Mouse (Mus musculus): Measurements from ENCODE around the gene Olfr819. TPM values are rescaled to one million over a fixed set of nuclear protein-coding genes. Genes with fewer than 3 reads are reported as not detected.
"Not testable (repeated sequence)": the region's sequence is repeated elsewhere in the genome, so short reads cannot be mapped to it uniquely, and the experiment has no call there.

Olfr819 gene
- not detected for total RNA-seq (2021)
- long read RNA-seq, experiment 1, result 0 reads
- long read RNA-seq, experiment 2, result 0 reads

GRCm38 (mm10) chr10:129967166-129967565, at the start of gene Olfr819:
TSS of gene Olfr819 (minus strand) at chr10:129967266.
- not testable (repeated sequence) for DNase-seq (ENCODE audit: low spot score in 2 of 2)

DNA sequence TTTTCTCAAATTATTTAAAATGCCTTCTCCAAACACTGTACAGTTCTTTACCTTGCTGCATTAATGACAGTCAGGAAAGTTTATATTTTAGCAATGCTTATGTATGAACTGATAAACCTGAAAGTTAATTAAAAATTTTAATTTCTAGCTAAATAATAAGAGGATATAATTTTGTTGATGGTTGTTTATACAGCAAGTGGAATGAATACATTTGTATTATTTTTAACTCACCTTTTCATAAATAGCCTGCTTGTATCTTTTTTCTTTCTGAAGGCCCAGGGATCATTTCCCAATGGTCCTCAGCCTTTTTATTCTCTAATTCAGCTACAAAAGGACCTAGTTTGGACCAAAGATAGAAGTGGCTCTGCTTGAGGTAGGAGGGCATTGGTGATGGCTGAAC, 45.3 kb upstream of the Olfr819 start, which contains the start of gene Olfr820:
TSS of gene Olfr820 (plus strand) at position 301 of the 400 bp plus-strand sequence.
- DNase-seq (ENCODE audit: low spot score in 2 of 2), result no peak

DNA sequence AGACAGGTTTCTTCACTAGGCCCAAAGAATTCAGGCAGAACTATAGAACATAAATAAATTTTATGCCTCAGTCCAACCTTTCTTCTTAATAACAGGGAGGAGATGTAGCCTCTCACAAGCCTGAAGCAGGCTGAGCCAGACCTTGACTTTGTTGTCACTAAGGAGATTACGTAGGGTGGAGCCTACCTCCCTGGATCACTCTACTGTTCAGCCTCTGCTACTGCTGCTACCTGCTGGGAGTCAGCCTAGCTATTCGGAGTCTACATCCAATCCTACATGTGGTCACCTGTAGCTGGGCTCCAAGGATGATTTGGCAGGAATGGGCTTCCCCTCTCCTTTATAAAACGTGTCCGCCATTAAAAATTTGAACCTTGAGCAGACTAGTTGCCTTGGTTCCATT, 38.3 kb upstream of the Olfr819 start:
- not testable (repeated sequence) for DNase-seq (ENCODE audit: low spot score in 2 of 2)

DNA sequence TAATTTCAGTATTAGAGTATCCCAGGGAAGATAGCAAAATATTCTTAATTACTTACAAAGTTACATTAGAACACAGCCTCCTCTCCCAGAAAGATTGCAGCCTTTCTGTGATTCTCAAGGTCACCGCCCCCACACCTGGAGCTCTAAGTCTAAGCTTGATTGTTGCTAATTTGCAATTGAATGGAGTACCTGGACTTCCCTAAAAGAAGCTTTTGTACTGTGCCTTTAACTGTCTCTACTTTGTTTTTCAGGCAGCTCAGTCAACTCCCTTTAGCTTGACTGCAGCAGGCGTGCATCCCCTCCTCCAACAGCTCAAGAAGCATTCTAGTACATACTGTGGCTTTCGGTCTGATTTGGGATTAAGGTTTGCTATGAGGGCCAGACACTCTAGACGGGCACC, 37.0 kb upstream of the Olfr819 start:
- DNase-seq (ENCODE audit: low spot score in 2 of 2), result not testable (repeated sequence)

DNA sequence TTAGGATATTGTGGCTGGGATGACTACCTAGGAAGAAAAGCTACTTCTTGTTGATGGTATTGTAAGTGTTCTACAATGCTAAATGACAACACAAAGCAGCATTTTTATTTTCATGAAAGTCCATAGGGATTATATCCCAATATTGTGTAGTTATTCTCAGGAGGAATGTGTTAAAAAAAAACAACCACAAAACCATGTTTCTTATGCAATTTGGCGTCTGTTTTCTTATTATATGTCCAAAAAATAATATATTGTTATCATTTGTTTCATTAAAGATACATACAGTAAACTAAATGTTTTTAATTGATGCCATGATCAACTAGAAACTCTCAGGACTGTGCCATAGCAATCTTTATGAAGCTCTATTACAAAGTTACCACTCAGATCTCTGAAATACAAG, 17.9 kb upstream of the Olfr819 start, which contains the start of gene Gm10310:
TSS of gene Gm10310 (minus strand) at position 101 of the 400 bp plus-strand sequence.
- DNase-seq (ENCODE audit: low spot score in 2 of 2), result not testable (repeated sequence)

GRCm38 (mm10) chr10:129981867-129982266, 14.8 kb upstream of the Olfr819 start:
- DNase-seq (ENCODE audit: low spot score in 2 of 2), result not testable (repeated sequence)

DNA sequence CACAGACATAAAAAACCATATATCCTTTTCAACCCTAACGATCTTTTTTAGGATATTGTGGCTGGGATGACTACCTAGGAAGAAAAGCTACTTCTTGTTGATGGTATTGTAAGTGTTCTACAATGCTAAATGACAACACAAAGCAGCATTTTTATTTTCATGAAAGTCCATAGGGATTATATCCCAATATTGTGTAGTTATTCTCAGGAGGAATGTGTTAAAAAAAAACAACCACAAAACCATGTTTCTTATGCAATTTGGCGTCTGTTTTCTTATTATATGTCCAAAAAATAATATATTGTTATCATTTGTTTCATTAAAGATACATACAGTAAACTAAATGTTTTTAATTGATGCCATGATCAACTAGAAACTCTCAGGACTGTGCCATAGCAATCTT, 9.0 kb upstream of the Olfr819 start, which contains the start of gene Olfr247:
TSS of gene Olfr247 (minus strand) at position 101 of the 400 bp plus-strand sequence.
- DNase-seq (ENCODE audit: low spot score in 2 of 2), result not testable (repeated sequence)

DNA sequence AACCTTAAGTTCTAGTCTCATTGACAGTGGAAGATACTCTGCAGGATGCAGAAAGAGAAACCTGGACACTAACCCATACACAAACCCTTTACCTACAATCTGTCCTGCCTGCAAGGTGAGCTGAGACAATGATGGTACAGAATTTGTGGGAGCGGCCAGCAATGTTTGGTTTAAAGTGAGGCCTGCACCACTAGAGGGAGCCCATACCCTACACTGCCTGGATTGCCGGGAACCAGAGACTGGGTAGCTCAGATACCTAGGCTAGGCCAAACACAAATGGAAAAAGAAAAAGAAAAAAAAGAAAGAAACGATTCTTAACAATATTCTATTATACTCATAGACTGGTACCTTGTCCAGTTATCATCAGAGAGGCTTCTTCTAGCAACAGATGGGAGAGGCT, 5.9 kb upstream of the Olfr819 start:
- not testable (repeated sequence) for DNase-seq (ENCODE audit: low spot score in 2 of 2)

DNA sequence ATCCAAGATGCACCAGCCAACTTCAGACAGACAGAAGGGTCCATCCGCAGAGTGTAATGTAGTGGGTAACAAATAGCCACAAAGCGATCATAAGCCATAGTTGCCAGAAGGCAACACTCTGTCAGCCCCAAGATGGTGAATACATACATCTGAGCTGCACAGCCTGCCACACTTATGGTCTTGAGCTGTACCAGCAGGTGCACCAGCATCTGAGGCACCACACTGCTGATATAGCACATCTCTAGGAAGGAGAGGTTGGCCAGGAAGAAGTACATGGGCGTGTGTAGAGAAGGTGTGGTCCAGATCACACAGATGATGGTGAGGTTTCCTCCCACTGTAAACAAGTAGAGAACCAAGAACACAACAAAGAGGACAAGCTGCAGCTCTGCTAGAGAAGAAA, 834 bp downstream of the Olfr819 start:
- DNase-seq (ENCODE audit: low spot score in 2 of 2), result not testable (repeated sequence)

DNA sequence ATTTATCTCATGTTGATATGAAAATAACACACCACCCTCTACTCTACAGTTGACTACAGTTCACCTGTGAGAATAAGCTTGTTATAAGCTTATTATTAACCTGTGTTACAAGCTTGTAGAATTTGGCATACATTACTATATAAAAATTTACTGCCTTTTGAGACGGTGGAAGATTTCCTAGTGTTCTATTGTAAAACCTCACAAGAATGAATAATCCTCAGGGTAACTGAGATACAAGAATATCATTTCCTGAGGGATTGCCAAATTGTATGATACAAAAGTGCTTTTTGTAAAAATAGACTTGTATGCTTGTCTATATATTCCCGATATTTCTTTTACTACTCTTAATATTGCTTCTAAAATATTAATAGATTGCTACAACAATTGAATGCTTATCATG, 18.1 kb downstream of the Olfr819 start, which contains the start of gene Olfr818:
TSS of gene Olfr818 (minus strand) at position 101 of the 400 bp plus-strand sequence.
- DNase-seq (ENCODE audit: low spot score in 2 of 2), result no peak

- DNase-seq (ENCODE audit: low spot score in 2 of 2), result no peak
These were observed 51.6 kb downstream of the Olfr819 start, which contains the start of gene Olfr816 for GRCm38 (mm10) chr10:129915497-129915896. TSS of gene Olfr816 (minus strand) at chr10:129915597.

Other genes with a start within 250 kb of the Olfr819 start
- gene Olfr805, start 237.9 kb downstream of the Olfr819 start, total RNA-seq (2021), result not detected
- gene Olfr806, start 225.3 kb downstream of the Olfr819 start, total RNA-seq (2021), result not detected
- not detected for gene Olfr807, start 209.5 kb downstream of the Olfr819 start, total RNA-seq (2021)
- gene Olfr808, start 201.8 kb downstream of the Olfr819 start, total RNA-seq (2021), result not detected
- not detected for gene Olfr809, start 192.6 kb downstream of the Olfr819 start, total RNA-seq (2021)
- gene Olfr810, start 172.3 kb downstream of the Olfr819 start, total RNA-seq (2021), result not detected
- gene Olfr811, start 162.9 kb downstream of the Olfr819 start, total RNA-seq (2021), result not detected
- gene Olfr812, start 121.2 kb downstream of the Olfr819 start, total RNA-seq (2021), result not detected
- gene Olfr813, start 111.9 kb downstream of the Olfr819 start, total RNA-seq (2021), result not detected
- not detected for gene Olfr814, start 87.4 kb downstream of the Olfr819 start, total RNA-seq (2021)
- not detected for gene Olfr815, start 61.4 kb downstream of the Olfr819 start, total RNA-seq (2021)
- not detected for gene Olfr816, start 51.7 kb downstream of the Olfr819 start, total RNA-seq (2021)
- not detected for gene Olfr818, start 18.2 kb downstream of the Olfr819 start, total RNA-seq (2021)
- not detected for gene Olfr247, start 8.9 kb upstream of the Olfr819 start, total RNA-seq (2021)
- not detected for gene Gm10310, start 17.8 kb upstream of the Olfr819 start, total RNA-seq (2021)
- not detected for gene Olfr820, start 45.4 kb upstream of the Olfr819 start, total RNA-seq (2021)
- gene Olfr821, start 63.1 kb upstream of the Olfr819 start, total RNA-seq (2021), result not detected
- not detected for gene Olfr822, start 103.9 kb upstream of the Olfr819 start, total RNA-seq (2021)
- not detected for gene Olfr823, start 148.1 kb upstream of the Olfr819 start, total RNA-seq (2021)
- not detected for gene Olfr824, start 162.7 kb upstream of the Olfr819 start, total RNA-seq (2021)
- gene Olfr825, start 199.5 kb upstream of the Olfr819 start, total RNA-seq (2021), result not detected
- not detected for gene Olfr826, start 216.9 kb upstream of the Olfr819 start, total RNA-seq (2021)
- not detected for gene Olfr827, start 247.1 kb upstream of the Olfr819 start, total RNA-seq (2021)